Mouse (Mus musculus) liver, embryonic 11.5 days (tissue): ENCODE measurements around the gene Vezt. TPM values are rescaled to one million over a fixed set of nuclear protein-coding genes. Genes with fewer than 3 reads are reported as not detected.
A peak's percentile ranks its signal among the peaks of the same experiment; 100 is the strongest.

Experiments
- ATAC-seq: fragments of 200-750 bp; cut with Nextera tagmentation; replicated peaks from 2 replicates; pipeline ENCODE4 v1.8.0; 2017; ENCODE audit warnings: moderate number of reproducible peaks, mild to moderate bottlenecking, moderate TSS enrichment, moderate library complexity; ENCODE audit not compliant: low FRiP score
- DNase-seq: peaks from one replicate; pipeline ENCODE4 v3.0.0-alpha.2; 2017; ENCODE audit warnings: low spot score
- H3K27ac ChIP-seq: fragments of 300-500 bp; sonication (generic); 2 replicates; pipeline ENCODE4 v1.5.1; 2014; ENCODE audit warnings: mild to moderate bottlenecking, low read depth, low read length, control low read depth
- H3K27me3 ChIP-seq: fragments of 300-500 bp; sonication (generic); replicated peaks from 2 replicates; pipeline ENCODE4 v1.6.1; 2014; ENCODE audit warnings: low read length, mixed read lengths; ENCODE audit not compliant: control insufficient read depth, insufficient read depth
- H3K36me3 ChIP-seq: fragments of 300-500 bp; sonication (generic); 2 replicates; pipeline ENCODE4 v1.6.1; 2014; ENCODE audit warnings: mild to moderate bottlenecking, low read length, moderate library complexity, mixed read lengths; ENCODE audit not compliant: control insufficient read depth, insufficient read depth
- H3K4me1 ChIP-seq: fragments of 300-500 bp; sonication (generic); replicated peaks from 2 replicates; pipeline ENCODE4 v1.6.1; 2014; ENCODE audit warnings: low read length, mixed read lengths; ENCODE audit not compliant: control insufficient read depth, insufficient read depth
- H3K4me2 ChIP-seq: fragments of 300-500 bp; sonication (generic); 2 replicates; pipeline ENCODE4 v1.6.1; 2014; ENCODE audit warnings: mild to moderate bottlenecking, control low read depth, moderate library complexity
- H3K4me3 ChIP-seq: fragments of 300-500 bp; sonication (generic); 2 replicates; pipeline ENCODE4 v1.5.1; 2014; ENCODE audit warnings: low read depth, low read length, control low read depth
- H3K9ac ChIP-seq: fragments of 300-500 bp; sonication (generic); 2 replicates; pipeline ENCODE4 v1.6.1; 2014; ENCODE audit warnings: low read depth, low read length, control low read depth
- H3K9me3 ChIP-seq: fragments of 300-500 bp; sonication (generic); 2 replicates; pipeline ENCODE4 v1.6.1; 2016; ENCODE audit warnings: low read length, inconsistent platforms, mixed read lengths; ENCODE audit not compliant: control insufficient read depth
- WGBS: fragments of 180-500 bp; shearing (Covaris S2); extraction: QIAGEN DNeasy Blood & Tissue Kit; methylation state at CpG from one replicate; pipeline ENCODE4 v1.1.7; 2014; 5-methylcytosine and 5-hydroxymethylcytosine counted together
- polyA plus RNA-seq: library from polyadenylated mRNA; unstranded; fragments of >200 nt; fragmentation: Nextera tagmentation; extraction: Ambion mirVana; gene quantifications from 2 replicates; pipeline ENCODE4 v1.2.1, GENCODE M21; 2014

The Vezt gene
- 18.9 and 19.7 TPM in 2 replicates for polyA plus RNA-seq

DNA sequence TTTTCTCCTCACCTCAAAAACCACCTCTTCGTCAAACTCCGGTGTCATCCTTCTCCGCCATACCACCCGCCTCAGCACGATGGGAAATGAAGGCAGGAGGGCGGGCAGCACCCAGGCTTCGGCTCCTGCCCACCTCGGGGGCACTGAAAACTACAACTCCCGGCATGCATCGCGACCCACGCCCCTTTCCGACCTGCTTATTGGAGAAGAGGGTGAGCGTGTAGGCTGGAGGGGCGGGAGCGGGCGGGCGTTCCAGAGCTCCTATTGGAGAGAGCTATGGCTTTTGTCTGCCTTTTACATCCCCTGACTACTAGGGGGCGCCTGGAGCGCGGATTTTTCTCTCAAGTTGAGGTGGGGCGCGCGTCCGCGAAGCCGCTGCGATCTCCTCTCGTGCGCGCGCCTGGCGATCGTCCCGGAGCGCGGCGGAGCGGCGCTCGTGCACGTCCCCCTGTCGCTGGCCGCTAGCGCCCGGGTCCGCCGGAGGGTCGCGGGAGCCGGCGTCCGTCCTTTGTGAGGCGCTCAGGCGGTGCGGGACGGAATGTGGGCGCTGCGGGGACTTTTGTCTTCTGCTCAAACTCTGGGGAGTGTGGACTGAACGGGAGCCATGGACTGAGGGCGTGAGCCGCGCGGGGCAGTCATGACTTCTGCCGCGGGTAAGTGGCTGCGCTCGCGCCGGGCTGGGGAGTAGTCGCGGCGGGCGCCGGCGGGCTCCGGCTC is at the start of gene Vezt, which contains the start of gene Fgd6:
TSS of gene Vezt (minus strand) at position 160 of the 717 bp plus-strand sequence.
TSS of gene Fgd6 (plus strand) at position 344 of the 717 bp plus-strand sequence.
- Histone ChIP-seq H3K4me1 (peaks cover 14% of the 10 kb centered on the region), H3K27ac (peak within 1 kb of the TSS; percentile 37; the same call in 1 of the 2 replicates), H3K27me3 (no peaks in the 10 kb centered on the region), H3K9me3 (no peaks in the 10 kb centered on the region), H3K36me3 (peaks cover 3% of the 10 kb centered on the region; the same call in 1 of the 2 replicates), H3K9ac (peak within 1 kb of the TSS; percentile 88), H3K4me3 (peak within 1 kb of the TSS; percentile 88), H3K4me2 (peak within 1 kb of the TSS; percentile 86)
- ATAC-seq (peak; percentile 97), DNase-seq (peak; percentile 99)
- under 1% methylated on average over 77 of the region's 77 CpGs for WGBS

DNA sequence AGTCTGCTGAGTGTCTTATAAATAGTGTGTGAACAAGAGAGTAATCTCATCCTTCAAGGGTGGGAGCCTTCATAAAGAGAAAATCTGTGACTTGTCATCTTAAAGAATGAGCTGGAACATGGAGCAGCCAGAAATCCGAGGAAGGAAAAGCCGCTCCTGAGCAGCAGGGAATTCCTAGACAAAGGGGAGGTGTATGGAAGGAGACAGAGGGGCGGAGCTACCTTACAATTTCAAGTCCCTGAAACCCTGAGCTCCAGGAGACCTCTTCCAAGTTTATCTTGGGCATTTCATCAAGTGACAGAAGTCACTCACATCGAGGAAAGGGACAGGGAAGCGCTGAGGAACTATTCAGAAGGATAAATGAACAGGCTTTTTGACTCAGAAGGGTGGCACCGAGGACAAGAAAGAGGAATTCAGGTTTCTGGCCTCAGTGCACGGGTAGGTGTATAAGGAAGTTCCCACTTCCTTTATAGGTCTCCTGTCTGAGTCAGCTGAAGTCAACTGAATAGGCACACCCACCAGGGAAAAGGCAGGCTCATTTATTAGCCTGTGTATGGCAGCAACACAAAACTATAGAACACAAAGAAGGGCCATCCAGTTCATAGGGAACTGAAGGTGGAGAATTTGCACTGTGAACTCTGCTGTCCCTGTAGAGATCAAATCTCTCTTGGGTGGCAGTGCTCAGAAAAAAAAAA is 46.6 kb upstream of the Vezt start:
- Histone ChIP-seq H3K27me3 (no peaks in the 10 kb centered on the region), H3K9ac (no peak overlapping the region), H3K27ac (no peak overlapping the region), H3K36me3 (no peaks in the 10 kb centered on the region), H3K4me2 (no peak overlapping the region), H3K9me3 (no peaks in the 10 kb centered on the region), H3K4me3 (no peak overlapping the region), H3K4me1 (no peaks in the 10 kb centered on the region; the same call in 1 of the 2 replicates)
- ATAC-seq, result no peak
- DNase-seq, result no peak
- 45% methylated on average over 7 of the region's 7 CpGs for WGBS

- Histone ChIP-seq H3K9me3 (no peaks in the 10 kb centered on the region), H3K36me3 (no peaks in the 10 kb centered on the region), H3K4me2 (no peak overlapping the region), H3K4me3 (no peak overlapping the region), H3K27me3 (no peaks in the 10 kb centered on the region), H3K9ac (no peak overlapping the region), H3K27ac (no peak overlapping the region), H3K4me1 (no peaks in the 10 kb centered on the region; the same call in 1 of the 2 replicates)
- DNase-seq (no peak), ATAC-seq (no peak)
- 74% methylated on average over 3 of the region's 3 CpGs for WGBS
Measured at GRCm38 (mm10) chr10:94080740-94081139, 45.1 kb upstream of the Vezt start.

DNA sequence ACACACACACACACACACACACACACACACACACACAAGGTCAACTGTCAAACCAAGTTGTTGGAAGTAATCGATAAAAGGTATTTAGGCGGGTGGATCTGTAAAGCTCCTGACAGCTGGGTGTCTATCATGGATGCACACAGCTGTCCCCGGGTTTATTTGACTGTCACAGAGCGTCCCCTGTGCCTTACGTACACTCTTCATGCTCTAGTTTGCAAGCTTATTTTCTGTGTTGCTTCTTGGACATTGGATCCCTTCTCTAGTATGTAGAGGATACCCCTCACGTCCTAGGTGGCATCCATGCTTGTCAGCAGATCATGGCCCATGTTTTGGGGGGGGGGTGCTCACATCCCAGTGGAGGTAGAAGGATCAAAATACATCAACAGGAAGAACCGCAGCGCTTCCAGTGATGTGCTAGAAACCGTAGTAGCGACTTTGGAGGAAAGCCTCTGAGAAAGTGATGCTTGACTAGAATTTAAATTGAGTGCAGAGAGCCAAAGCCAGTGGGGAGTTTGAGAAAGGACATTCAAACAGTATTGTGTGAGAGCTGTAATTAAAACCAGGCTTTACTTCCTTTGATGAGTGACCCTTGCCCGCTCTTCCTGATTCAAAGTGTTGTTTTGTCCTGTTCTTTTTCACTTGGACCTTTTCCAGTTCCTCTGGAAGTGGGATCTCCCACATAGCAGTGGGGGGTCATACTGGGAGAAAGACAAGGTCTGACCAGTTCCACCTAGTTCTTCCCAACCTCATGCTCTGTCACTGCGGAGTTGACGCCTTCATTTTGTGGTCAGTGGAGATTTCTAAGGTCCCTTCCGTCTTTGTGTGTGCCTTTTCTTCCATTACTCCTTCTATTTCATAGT is 41.6 kb upstream of the Vezt start:
- 83% methylated on average over 14 of the region's 14 CpGs for WGBS
- no peak overlapping the region for H3K4me2 ChIP-seq
- no peak overlapping the region for H3K9ac ChIP-seq
- no peak overlapping the region for H3K4me3 ChIP-seq
- DNase-seq (no peak), ATAC-seq (no peak)
- no peak overlapping the region for H3K27ac ChIP-seq
- H3K36me3 ChIP-seq, result no peaks in the 10 kb centered on the region
- peaks cover 17% of the 10 kb centered on the region for H3K4me1 ChIP-seq
- H3K9me3 ChIP-seq, result no peaks in the 10 kb centered on the region
- H3K27me3 ChIP-seq, result no peaks in the 10 kb centered on the region

- H3K36me3 ChIP-seq, result no peaks in the 10 kb centered on the region
- DNase-seq (no peak), ATAC-seq (peak; percentile 89)
- H3K4me1 ChIP-seq, result peaks cover 31% of the 10 kb centered on the region
- no peaks in the 10 kb centered on the region for H3K27me3 ChIP-seq
- peak overlapping the region; percentile 43 for H3K4me2 ChIP-seq
- no peak overlapping the region for H3K4me3 ChIP-seq
- no peaks in the 10 kb centered on the region for H3K9me3 ChIP-seq
- no peak overlapping the region for H3K9ac ChIP-seq
- peak overlapping the region; percentile 81 for H3K27ac ChIP-seq
- WGBS, result 70% methylated on average over 4 of the region's 4 CpGs
Measured at GRCm38 (mm10) chr10:94072916-94073465, 37.4 kb upstream of the Vezt start.

- DNase-seq (peak; percentile 45), ATAC-seq (peak; percentile 74)
- Histone ChIP-seq H3K4me1 (peaks cover 31% of the 10 kb centered on the region), H3K4me3 (no peak overlapping the region), H3K27ac (peak overlapping the region; percentile 81), H3K36me3 (no peaks in the 10 kb centered on the region), H3K4me2 (peak overlapping the region; percentile 43), H3K9ac (no peak overlapping the region), H3K27me3 (no peaks in the 10 kb centered on the region), H3K9me3 (no peaks in the 10 kb centered on the region)
- WGBS, result 48% methylated on average over 10 of the region's 10 CpGs
Measured at GRCm38 (mm10) chr10:94072261-94072915, 36.8 kb upstream of the Vezt start.

DNA sequence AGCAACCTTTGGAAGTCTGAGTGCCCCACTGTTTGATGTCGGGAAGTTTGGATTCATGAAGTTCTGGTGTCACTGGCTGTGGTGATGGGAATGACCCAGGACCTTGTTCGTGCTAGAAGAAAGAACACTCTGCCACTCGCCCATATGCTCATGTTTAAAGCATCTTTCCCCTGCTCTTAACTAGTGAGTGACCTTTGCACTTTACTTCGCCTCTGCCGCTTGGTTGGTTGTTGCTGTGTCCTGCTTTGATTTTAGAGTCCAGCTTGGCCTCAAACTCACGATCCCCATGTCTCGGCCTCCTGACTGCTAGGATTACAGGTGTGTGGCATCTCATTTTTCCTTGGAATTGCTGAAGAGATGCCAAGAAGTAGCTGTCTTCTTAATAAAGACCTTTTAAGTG is 36.0 kb upstream of the Vezt start:
- no peak for ATAC-seq
- Histone ChIP-seq H3K4me1 (peaks cover 31% of the 10 kb centered on the region), H3K36me3 (no peaks in the 10 kb centered on the region), H3K4me3 (no peak overlapping the region), H3K27me3 (no peaks in the 10 kb centered on the region), H3K4me2 (no peak overlapping the region), H3K9ac (no peak overlapping the region), H3K27ac (peak overlapping the region; percentile 81), H3K9me3 (no peaks in the 10 kb centered on the region)
- 77% methylated on average over 7 of the region's 7 CpGs for WGBS
- no peak for DNase-seq

- H3K4me1 ChIP-seq, result peaks cover 28% of the 10 kb centered on the region
- 80% methylated on average over 5 of the region's 5 CpGs for WGBS
- no peak overlapping the region for H3K4me2 ChIP-seq
- H3K36me3 ChIP-seq, result no peaks in the 10 kb centered on the region
- no peak overlapping the region for H3K27ac ChIP-seq
- H3K9ac ChIP-seq, result no peak overlapping the region
- ATAC-seq (no peak), DNase-seq (no peak)
- no peaks in the 10 kb centered on the region for H3K27me3 ChIP-seq
- no peaks in the 10 kb centered on the region for H3K9me3 ChIP-seq
- H3K4me3 ChIP-seq, result no peak overlapping the region
Measured at GRCm38 (mm10) chr10:94068701-94069100, 33.1 kb upstream of the Vezt start.
